Mouse (Mus musculus): ENCODE measurements at regions not wholly inside any gene's neighbourhood (a gene's known extent, or its start where the extent isn't known, plus 50 kb on each side); places are given as distances from the start of the nearest gene placed in this dataset.

GRCm38 (mm10) chr8:104049181-104049580 lies 52.2 kb upstream of the Cdh5 start:
- TF ChIP-seq ZNF384 (IDR thresholded peaks at IDR 0.05; ENCODE audit: low read depth, low read length): no peak
- no peak for TF ChIP-seq ZC3H11A (IDR thresholded peaks at IDR 0.05; ENCODE audit: borderline replicate concordance, low read depth, low read length)
